Mouse (Mus musculus) brain, embryonic 14.5 days (tissue): ENCODE data around the gene Golga1.

Source experiments
- CTCF ChIP-seq: fragments of 200-500 bp; IDR thresholded peaks from 2 replicates; pipeline ENCODE4 v1.5.1; 2012; ENCODE audit warnings: inconsistent platforms, mild to moderate bottlenecking, moderate library complexity, borderline replicate concordance; ENCODE audit not compliant: insufficient read depth, insufficient read length; ENCODE audit errors: extremely low read depth
- POLR2A ChIP-seq: fragments of 200-500 bp; IDR thresholded peaks from 2 replicates; pipeline ENCODE4 v1.6.1; 2012; ENCODE audit warnings: mild to moderate bottlenecking, inconsistent platforms, borderline replicate concordance; ENCODE audit not compliant: poor library complexity, insufficient read depth, insufficient read length, severe bottlenecking; ENCODE audit errors: extremely low read depth

DNA sequence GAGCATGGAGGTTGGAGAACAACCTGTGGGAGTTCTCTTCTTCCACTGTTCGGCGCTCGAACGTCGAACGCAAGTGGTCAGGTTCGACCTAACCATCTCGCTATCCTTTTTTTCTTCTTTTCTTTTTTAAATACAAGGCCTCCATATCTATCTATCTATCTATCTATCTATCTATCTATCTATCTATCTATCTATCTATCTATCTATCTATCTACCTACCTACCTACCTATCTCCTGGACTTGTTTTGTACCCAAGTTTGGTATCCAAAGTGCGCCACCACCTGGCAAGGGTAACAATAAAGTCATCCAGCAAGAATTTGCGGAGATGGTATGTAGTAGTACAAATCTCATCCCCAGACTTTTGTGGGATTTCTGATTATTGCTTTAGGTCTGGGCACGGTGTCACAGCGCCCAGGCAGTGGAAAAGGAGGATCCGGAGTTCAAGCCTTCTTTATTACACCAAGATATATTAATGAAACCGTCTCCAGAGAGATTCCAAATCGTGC, 59.7 kb downstream of the Golga1 start, which contains the start of gene Rpl35:
- no peak for TF ChIP-seq CTCF
- no peak for TF ChIP-seq POLR2A
